In the genomic region with DNA sequence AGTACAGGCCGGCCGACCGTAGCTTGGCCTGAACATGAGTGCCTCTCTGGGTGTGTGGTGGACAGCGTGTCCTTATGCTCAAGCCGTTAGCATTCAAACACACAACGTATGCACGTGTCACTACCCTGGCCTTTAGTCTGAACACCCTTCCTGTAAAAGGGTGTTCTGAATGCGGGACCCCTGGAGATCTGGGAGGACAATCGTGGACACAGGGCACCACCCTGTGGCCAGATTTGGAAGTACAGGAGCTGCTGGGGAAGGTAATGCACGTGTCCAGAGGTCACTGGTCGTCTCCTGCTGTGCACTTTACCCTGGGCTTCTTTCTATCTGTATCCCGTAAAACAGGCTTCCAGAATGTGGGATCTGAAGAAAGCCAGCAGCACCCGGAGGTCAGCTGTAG, we compare ENCODE assay signal across 7 mouse cellular contexts. TPM values are rescaled to one million over a fixed set of nuclear protein-coding genes. Genes with fewer than 3 reads are reported as not detected.
A peak's percentile ranks its signal among the peaks of the same experiment; 100 is the strongest.
DNase-seq lines count a peak whose midpoint lies in the region; ATAC-seq lines count a peak whose summit lies in the region.

No protein-coding gene starts in this region.

- DNase-seq in adrenal gland, adult 18-20 months (ENCODE audit: low spot score in 2 of 2) = peak; percentile 82 to 90
- peak; percentile 75 to 87 for DNase-seq in cerebellum, postnatal 4 days (ENCODE audit: low spot score in 2 of 2)
- DNase-seq in gastrocnemius, postnatal 25 days = peak; percentile 44
- DNase-seq in kidney, adult 9 months = peak; percentile 90
- DNase-seq in liver = peak; percentile 77
- DNase-seq in spleen, postnatal 36 days (ENCODE audit: low spot score in 2 of 2) = peak; percentile 49 to 56

- ATAC-seq in monocyte, adult 5-6 weeks (replicated peaks; ENCODE audit: insufficient number of reproducible peaks, low FRiP score, low TSS enrichment, poor library complexity, severe bottlenecking) = peak; percentile 63

RNA-seq across cellular contexts. Expression of a gene that starts 3.0 kb away (rescaled TPM):
- total RNA-seq in adrenal gland, adult 18-20 months (2021) = 1,000 to 10,000 TPM; 1,018 to 1,993 TPM
- total RNA-seq in gastrocnemius, postnatal 25 days (2021) = 1,000 to 10,000 TPM; 1,696 to 1,975 TPM
- total RNA-seq in monocyte, adult 5-6 weeks (2017) = not detected in 3 replicates

RNA-seq across cellular contexts. Expression of a gene that starts 17.5 kb away (rescaled TPM):
- total RNA-seq in adrenal gland, adult 18-20 months (2021) = 1 to 10 TPM in 1 of 2 experiments, under 1 TPM in 1; 0.96 to 1.5 TPM
- total RNA-seq in gastrocnemius, postnatal 25 days (2021) = not detected
- total RNA-seq in monocyte, adult 5-6 weeks (2017) = 0.10 TPM in 1 of 3 replicates, not detected in the others

RNA-seq across cellular contexts. Expression of a gene that starts 21.1 kb away (rescaled TPM):
- total RNA-seq in adrenal gland, adult 18-20 months (2021) = 10 to 100 TPM; 28.6 to 45.7 TPM
- 10 to 100 TPM; 25.4 to 26.6 TPM for total RNA-seq in gastrocnemius, postnatal 25 days (2021)
- 8.0 to 12.6 TPM (median 12.2 TPM) in 3 replicates for total RNA-seq in monocyte, adult 5-6 weeks (2017)

RNA-seq across cellular contexts. Expression of a gene that starts 21.4 kb away (rescaled TPM):
- total RNA-seq in adrenal gland, adult 18-20 months (2021) = 100 to 1,000 TPM; 100 to 116 TPM
- total RNA-seq in gastrocnemius, postnatal 25 days (2021) = 10 to 100 TPM; 79.5 to 88.7 TPM
- total RNA-seq in monocyte, adult 5-6 weeks (2017) = 119 to 165 TPM (median 132 TPM) in 3 replicates

RNA-seq across cellular contexts. Expression of a gene that starts 38.0 kb away (rescaled TPM):
- 10 to 100 TPM; 30.4 to 32.3 TPM for total RNA-seq in adrenal gland, adult 18-20 months (2021)
- total RNA-seq in gastrocnemius, postnatal 25 days (2021) = 1 to 10 TPM; 4.3 to 4.6 TPM
- total RNA-seq in monocyte, adult 5-6 weeks (2017) = 10.6 to 14.2 TPM (median 13.8 TPM) in 3 replicates

Comparison
In these comparisons a context has a peak if more than half of its experiments do, and no peak if none do; other contexts are left out.
1. Peak in every context shown above with its lines: DNase-seq and ATAC-seq.
2. RNA of a gene that starts 3.0 kb away (total RNA-seq): 1,018 to 1,993 TPM in adrenal gland, adult 18-20 months and 1,696 to 1,975 TPM in gastrocnemius, postnatal 25 days; not detected in monocyte, adult 5-6 weeks; every median in the first group is over 1,000 times any median in the second.